Mouse (Mus musculus) kidney, embryonic 14.5 days (tissue): ENCODE results near the gene Nlrp1b. TPM values are rescaled to one million over a fixed set of nuclear protein-coding genes. Genes with fewer than 3 reads are reported as not detected.

Experiments used
- ATAC-seq: fragments of 200-750 bp; cut with Nextera tagmentation; 2 replicates; pipeline ENCODE4 v1.8.0; 2017; ENCODE audit warnings: moderate number of reproducible peaks, mild to moderate bottlenecking, moderate TSS enrichment, moderate library complexity; ENCODE audit not compliant: low FRiP score, low TSS enrichment
- H3K27ac ChIP-seq: fragments of 300-500 bp; sonication (generic); 2 replicates; pipeline ENCODE4 v1.5.1; 2014; ENCODE audit warnings: low read depth, mild to moderate bottlenecking, low read length, moderate library complexity, mixed read lengths
- H3K27me3 ChIP-seq: fragments of 300-500 bp; sonication (generic); 2 replicates; pipeline ENCODE4 v1.6.1; 2014; ENCODE audit warnings: mild to moderate bottlenecking, low read length; ENCODE audit not compliant: control insufficient read depth, insufficient read depth
- H3K36me3 ChIP-seq: fragments of 300-500 bp; sonication (generic); 2 replicates; pipeline ENCODE4 v1.6.1; 2014; ENCODE audit warnings: low read length, mixed read lengths; ENCODE audit not compliant: control insufficient read depth, insufficient read depth
- H3K4me1 ChIP-seq: fragments of 300-500 bp; sonication (generic); 2 replicates; pipeline ENCODE4 v1.6.1; 2014; ENCODE audit warnings: low read length, mixed read lengths; ENCODE audit not compliant: control insufficient read depth, insufficient read depth
- H3K4me2 ChIP-seq: fragments of 300-500 bp; sonication (generic); replicated peaks from 2 replicates; pipeline ENCODE4 v1.6.1; 2014; ENCODE audit warnings: low read depth, mild to moderate bottlenecking, low read length
- H3K4me3 ChIP-seq: fragments of 300-500 bp; sonication (generic); 2 replicates; pipeline ENCODE4 v1.5.1; 2014; ENCODE audit warnings: mild to moderate bottlenecking, low read length
- H3K9ac ChIP-seq: fragments of 300-500 bp; sonication (generic); 2 replicates; pipeline ENCODE4 v1.6.1; 2014; ENCODE audit warnings: low read depth, mild to moderate bottlenecking, low read length, moderate library complexity
- H3K9me3 ChIP-seq: fragments of 300-500 bp; sonication (generic); 2 replicates; pipeline ENCODE4 v1.6.1; 2016; ENCODE audit warnings: low read length; ENCODE audit not compliant: control insufficient read depth
- WGBS: fragments of 180-500 bp; shearing (Covaris S2); extraction: QIAGEN DNeasy Blood & Tissue Kit; methylation state at CpG from one replicate; pipeline ENCODE4 v1.1.7; 2014; 5-methylcytosine and 5-hydroxymethylcytosine counted together
- polyA plus RNA-seq: library from polyadenylated mRNA; unstranded; fragments of >200 nt; fragmentation: Nextera tagmentation; extraction: Ambion mirVana; gene quantifications from 2 replicates; pipeline ENCODE4 v1.2.1, GENCODE M21; 2014

The Nlrp1b gene
- polyA plus RNA-seq, 1 experiment from 2014 or later: not detected

DNA sequence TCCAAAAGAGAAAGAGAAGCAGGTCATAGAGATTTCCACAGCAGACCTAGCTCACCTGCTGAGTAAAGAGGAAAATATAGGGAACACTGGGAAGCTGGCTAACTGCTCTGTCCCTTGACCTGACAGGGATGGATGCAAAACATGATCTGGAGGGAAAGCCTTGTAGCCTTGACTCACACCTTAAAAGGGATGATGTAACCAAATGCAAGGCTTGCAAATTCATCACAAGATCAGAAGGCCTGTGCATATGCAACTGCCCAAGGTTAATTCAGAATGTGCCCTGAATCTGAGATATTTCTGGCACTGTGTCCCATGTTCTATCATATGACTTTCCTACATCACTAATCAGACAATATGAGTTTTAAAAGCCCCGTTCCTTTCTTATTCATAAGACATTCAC is 75.3 kb downstream of the Nlrp1b start:
- no peak for ATAC-seq
- WGBS: 93% methylated on average over 1 of the region's 1 CpGs
- Histone ChIP-seq H3K27me3 (no peaks in the 10 kb centered on the region), H3K9me3 (no peaks in the 10 kb centered on the region), H3K4me1 (no peaks in the 10 kb centered on the region), H3K27ac (no peak overlapping the region), H3K4me3 (no peak overlapping the region), H3K36me3 (no peaks in the 10 kb centered on the region), H3K9ac (no peak overlapping the region), H3K4me2 (no peak overlapping the region)

DNA sequence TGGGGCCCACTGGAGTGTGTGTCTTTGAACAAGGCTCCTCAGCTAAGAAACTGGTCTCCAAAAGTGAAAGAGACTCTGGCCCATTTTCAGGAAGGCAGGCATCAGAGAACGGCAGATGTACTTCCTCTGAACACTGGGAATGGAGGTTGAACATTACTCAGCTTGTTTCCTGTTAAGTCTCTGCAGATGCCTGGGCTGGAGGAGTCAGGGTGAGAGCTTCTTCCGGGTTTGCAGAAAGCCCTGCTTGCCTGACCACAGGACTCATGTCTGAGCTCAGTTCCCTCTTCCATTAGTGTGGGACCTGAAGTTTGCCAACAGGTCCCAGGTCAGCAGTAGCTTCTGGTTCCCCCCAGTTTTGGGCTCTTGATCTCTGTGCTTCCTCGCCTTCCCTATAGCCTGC is 85.9 kb downstream of the Nlrp1b start, which contains the start of gene Nlrp1a:
Gene Nlrp1a, minus strand, starts transcription at position 44 of the 400 bp plus-strand sequence.
- Histone ChIP-seq H3K27me3 (no peaks in the 10 kb centered on the region), H3K9ac (no peak within 1 kb of the TSS)
- WGBS: 67% methylated on average over 3 of the region's 3 CpGs

GRCm38 (mm10) chr11:71142031-71142430 is 88.5 kb downstream of the Nlrp1b start:
- ATAC-seq: no peak
- no peaks in the 10 kb centered on the region for H3K4me1 ChIP-seq
- H3K27me3 ChIP-seq: no peaks in the 10 kb centered on the region
- H3K4me2 ChIP-seq: no peak overlapping the region
- no peak overlapping the region for H3K4me3 ChIP-seq
- no peak overlapping the region for H3K9ac ChIP-seq
- 91% methylated on average over 1 of the region's 1 CpGs for WGBS
- no peak overlapping the region for H3K27ac ChIP-seq
- no peaks in the 10 kb centered on the region for H3K36me3 ChIP-seq
- H3K9me3 ChIP-seq: no peaks in the 10 kb centered on the region

More for the DNA sequence above, 85.9 kb downstream of the Nlrp1b start, which contains the start of gene Nlrp1a:
- H3K4me3 ChIP-seq: no peak within 1 kb of the TSS
- no peaks in the 10 kb centered on the region for H3K9me3 ChIP-seq
- no peaks in the 10 kb centered on the region for H3K36me3 ChIP-seq
- ATAC-seq: no peak
- H3K27ac ChIP-seq: no peak within 1 kb of the TSS
- H3K4me1 ChIP-seq: no peaks in the 10 kb centered on the region
- no peak within 1 kb of the TSS for H3K4me2 ChIP-seq

- 71% methylated on average over 2 of the region's 2 CpGs for WGBS
These were observed 123.4 kb downstream of the Nlrp1b start for GRCm38 (mm10) chr11:71107128-71107527.

GRCm38 (mm10) chr11:71106261-71107021 is 124.1 kb downstream of the Nlrp1b start:
- ATAC-seq: no peak
- Histone ChIP-seq H3K4me2 (no peak overlapping the region), H3K4me3 (no peak overlapping the region), H3K4me1 (no peaks in the 10 kb centered on the region), H3K36me3 (no peaks in the 10 kb centered on the region), H3K27ac (no peak overlapping the region), H3K9me3 (no peaks in the 10 kb centered on the region), H3K9ac (no peak overlapping the region), H3K27me3 (no peaks in the 10 kb centered on the region)

More at GRCm38 (mm10) chr11:71107128-71107527, 123.4 kb downstream of the Nlrp1b start:
- no peak overlapping the region for H3K9ac ChIP-seq
- no peaks in the 10 kb centered on the region for H3K36me3 ChIP-seq
- no peak overlapping the region for H3K27ac ChIP-seq
- ATAC-seq: no peak
- no peaks in the 10 kb centered on the region for H3K9me3 ChIP-seq
- H3K4me3 ChIP-seq: no peak overlapping the region
- no peak overlapping the region for H3K4me2 ChIP-seq
- H3K4me1 ChIP-seq: no peaks in the 10 kb centered on the region
- no peaks in the 10 kb centered on the region for H3K27me3 ChIP-seq

DNA sequence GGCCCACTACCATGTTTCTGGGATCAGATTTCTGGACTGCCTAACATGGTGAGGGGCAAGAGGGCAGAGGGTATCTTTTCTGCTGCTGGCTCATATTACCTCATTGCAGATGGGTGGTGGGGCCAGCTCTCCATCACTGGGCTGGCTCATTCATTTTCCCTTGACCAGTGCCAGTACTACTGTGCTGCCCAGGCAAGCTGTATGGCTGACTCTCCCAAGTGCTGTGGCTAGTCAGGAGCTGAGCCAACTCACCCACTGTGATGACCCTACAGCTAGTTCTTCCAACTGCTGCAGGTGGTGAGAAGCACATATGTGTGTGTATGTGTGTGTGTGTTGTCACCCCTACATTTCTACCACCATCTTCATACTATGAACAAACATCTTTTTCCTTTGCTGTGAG is 126.6 kb downstream of the Nlrp1b start:
- Histone ChIP-seq H3K27me3 (no peaks in the 10 kb centered on the region), H3K27ac (no peak overlapping the region), H3K4me2 (no peak overlapping the region), H3K9me3 (no peaks in the 10 kb centered on the region), H3K4me1 (no peaks in the 10 kb centered on the region), H3K36me3 (no peaks in the 10 kb centered on the region), H3K9ac (no peak overlapping the region), H3K4me3 (no peak overlapping the region)
- no peak for ATAC-seq

Other genes with a start within 250 kb of the Nlrp1b start
- 288 and 307 TPM in 2 replicates for gene C1qbp, start 247.7 kb downstream of the Nlrp1b start, polyA plus RNA-seq
- gene Dhx33, start 226.3 kb downstream of the Nlrp1b start, polyA plus RNA-seq: 10.7 and 29.9 TPM in 2 replicates
- 23.2 and 31.1 TPM in 2 replicates for gene Mis12, start 211.1 kb downstream of the Nlrp1b start, polyA plus RNA-seq
- 37.3 and 42.7 TPM in 2 replicates for gene Derl2, start 210.9 kb downstream of the Nlrp1b start, polyA plus RNA-seq
- gene 6330403K07Rik, start 197.2 kb downstream of the Nlrp1b start, polyA plus RNA-seq: 25.5 and 61.4 TPM in 2 replicates
- 0.16 TPM in 1 of 2 replicates, not detected in the other for gene Nlrp1a, start 86.0 kb downstream of the Nlrp1b start, polyA plus RNA-seq